Mouse (Mus musculus) adrenal gland, postnatal 10 days (tissue): Measurements from ENCODE around the gene Grxcr1. TPM values are rescaled to one million over a fixed set of nuclear protein-coding genes. Genes with fewer than 3 reads are reported as not detected.

Source experiments
- DNase-seq: peaks from one replicate; pipeline ENCODE4 v3.0.0; 2021; ENCODE audit warnings: mixed read lengths
- long read RNA-seq, 2 experiments: library from polyadenylated mRNA; stranded (forward); transcript quantifications; one replicate each; pipeline ENCODE4 v2.0.0; 2021
- total RNA-seq, 2 experiments: library from RNA; stranded (reverse); gene quantifications; 2 replicates each; pipeline ENCODE4 v1.2.3; 2021

Grxcr1 gene
- not detected for total RNA-seq
- long read RNA-seq, experiment 1: 0 reads
- long read RNA-seq, experiment 2: 0 reads

GRCm38 (mm10) chr5:68031744-68032143 is at the start of gene Grxcr1:
Gene Grxcr1, plus strand, starts transcription at chr5:68031835.
- DNase-seq: no peak

DNA sequence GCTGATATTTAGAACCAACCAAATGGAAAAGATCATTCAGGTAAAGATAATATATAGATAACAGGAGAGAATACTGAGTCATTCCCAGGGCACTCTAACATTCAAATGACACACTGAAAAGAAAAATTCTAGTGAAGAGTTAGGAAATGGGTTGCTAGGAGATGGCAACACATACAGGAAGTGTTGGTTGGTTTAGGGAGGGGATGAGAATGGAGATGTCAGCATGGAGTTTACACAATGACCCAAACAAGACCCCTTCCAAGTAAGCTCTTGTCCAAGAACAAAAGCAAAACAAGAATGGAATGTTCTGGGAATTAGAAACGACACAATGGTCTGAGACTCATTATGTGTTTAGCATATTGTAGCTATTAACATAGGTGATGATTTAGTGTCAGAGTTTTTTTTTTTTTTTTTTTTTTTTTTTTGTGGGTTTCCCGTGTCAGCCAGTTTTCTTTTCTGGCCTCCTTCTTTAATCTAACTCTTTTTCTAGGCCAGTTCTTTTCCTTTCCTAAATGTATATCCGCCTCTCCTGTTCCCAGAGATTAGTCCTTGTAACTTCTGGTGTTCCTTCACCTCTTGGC is 49.6 kb upstream of the Grxcr1 start:
- no peak for DNase-seq

DNA sequence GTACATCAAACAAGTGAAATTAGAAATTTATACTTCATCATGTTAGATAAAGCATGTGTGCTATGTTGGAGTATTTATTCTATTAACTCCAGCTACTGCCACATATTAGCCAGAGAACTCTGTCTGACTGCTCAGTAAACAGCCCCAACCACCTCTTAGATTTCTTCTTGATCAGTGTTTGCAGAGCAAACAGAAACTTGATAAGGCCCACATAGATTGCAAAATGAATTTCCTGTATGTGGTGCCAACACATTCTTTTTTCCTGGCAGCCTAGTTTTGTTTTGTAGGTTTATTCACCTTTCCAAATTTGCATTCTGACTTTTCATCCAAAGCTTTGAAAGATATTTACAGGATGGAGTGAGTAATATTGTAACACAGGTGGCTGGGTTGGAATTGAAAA is 41.2 kb upstream of the Grxcr1 start:
- DNase-seq: no peak

DNA sequence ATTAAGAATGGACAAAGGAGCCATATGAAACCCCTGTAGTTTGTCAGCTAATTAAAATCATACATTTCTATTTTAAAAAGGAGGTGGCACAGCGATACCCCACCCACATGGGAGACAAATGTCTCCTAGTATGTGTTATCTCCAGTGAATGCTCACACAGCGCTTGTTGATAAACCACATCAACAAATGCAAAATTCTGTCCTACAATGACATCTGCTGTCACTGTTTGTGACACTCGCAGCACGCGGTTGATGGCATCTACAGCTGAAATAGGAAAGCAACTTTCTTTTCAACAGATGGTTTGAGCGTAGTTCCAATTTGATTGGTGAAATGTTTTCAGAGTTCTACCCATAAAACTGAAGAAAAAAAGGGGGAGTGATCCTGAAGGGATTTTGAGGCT is 29.0 kb upstream of the Grxcr1 start:
- no peak for DNase-seq

DNA sequence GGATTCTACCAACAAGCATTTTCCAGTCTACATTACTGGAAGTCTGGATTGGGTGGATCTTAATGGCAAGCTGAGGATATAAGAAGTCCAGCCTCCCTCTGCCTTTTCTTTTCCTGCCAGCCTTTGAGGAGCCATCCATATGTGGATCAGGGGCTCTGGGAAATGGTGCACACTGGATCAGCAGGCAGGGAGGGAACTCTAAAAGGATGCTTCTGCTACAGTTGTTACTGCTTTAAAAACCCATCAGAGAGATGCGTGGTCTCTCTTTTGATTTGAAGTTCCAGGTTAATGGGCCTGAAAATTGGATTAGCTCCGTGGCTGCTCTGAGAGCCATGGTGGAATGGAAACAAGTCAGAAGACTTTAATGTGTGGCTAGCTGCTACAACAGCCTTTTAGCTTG is 27.7 kb upstream of the Grxcr1 start:
- no peak for DNase-seq

DNA sequence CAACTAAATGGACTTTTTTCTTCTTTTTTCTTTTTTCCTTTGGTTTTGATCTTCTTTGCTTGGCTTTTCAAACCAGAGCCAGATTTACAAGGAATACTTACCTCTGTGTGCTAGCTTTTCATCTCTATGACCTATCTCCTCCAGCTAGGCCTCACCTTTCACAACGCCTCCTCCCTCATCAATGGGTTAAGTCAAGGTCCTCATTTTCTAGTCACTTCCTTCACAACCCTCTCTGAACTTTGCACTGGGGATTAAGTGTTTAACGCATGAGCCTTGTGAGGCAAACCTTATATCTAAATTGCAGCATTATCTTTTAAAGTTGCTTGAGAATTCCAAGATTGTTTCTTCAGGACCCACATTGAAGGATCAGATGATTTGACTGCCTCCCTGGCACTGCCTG is 27.2 kb upstream of the Grxcr1 start:
- DNase-seq: no peak

GRCm38 (mm10) chr5:68007074-68007473 is 24.6 kb upstream of the Grxcr1 start:
- no peak for DNase-seq

DNA sequence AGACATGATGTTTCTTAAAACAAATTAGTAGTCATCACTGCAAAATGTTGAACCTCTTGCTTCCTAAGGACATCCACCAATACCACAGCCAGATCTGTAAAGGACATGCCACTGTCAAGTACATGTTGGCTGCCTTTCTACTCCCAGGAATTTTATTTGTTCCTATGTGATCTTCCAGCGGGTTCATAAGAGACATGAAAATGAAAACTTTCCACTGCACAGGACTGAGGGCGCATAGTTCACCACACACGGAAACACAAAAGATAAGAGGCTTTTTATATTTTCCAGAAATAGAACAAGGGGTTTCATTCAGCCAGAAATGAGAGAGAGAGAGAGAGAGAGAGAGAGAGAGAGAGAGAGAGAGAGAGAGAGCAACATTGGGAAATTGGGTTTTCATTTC is 20.1 kb upstream of the Grxcr1 start:
- no peak for DNase-seq

GRCm38 (mm10) chr5:68012618-68013017 is 19.0 kb upstream of the Grxcr1 start:
- peak; percentile 91 for DNase-seq

DNA sequence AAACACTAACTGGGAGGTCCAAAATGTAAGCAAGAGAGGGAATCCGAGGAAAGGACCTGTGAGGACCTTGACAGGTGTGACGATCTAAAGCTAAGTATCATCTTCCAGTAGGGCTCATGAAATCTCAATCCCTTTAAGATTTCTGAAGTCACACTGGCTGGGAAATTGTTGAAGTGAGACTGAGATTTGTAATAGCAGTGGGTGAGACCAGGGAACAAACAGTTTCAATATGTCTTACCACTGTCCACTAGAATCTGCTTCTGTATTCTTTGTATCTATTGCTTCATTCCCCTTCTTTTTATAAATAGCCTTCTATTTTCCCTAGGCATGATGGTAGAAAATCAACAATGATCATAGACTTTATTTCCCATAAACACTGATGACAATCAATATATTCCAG is 10.8 kb upstream of the Grxcr1 start:
- no peak for DNase-seq

DNA sequence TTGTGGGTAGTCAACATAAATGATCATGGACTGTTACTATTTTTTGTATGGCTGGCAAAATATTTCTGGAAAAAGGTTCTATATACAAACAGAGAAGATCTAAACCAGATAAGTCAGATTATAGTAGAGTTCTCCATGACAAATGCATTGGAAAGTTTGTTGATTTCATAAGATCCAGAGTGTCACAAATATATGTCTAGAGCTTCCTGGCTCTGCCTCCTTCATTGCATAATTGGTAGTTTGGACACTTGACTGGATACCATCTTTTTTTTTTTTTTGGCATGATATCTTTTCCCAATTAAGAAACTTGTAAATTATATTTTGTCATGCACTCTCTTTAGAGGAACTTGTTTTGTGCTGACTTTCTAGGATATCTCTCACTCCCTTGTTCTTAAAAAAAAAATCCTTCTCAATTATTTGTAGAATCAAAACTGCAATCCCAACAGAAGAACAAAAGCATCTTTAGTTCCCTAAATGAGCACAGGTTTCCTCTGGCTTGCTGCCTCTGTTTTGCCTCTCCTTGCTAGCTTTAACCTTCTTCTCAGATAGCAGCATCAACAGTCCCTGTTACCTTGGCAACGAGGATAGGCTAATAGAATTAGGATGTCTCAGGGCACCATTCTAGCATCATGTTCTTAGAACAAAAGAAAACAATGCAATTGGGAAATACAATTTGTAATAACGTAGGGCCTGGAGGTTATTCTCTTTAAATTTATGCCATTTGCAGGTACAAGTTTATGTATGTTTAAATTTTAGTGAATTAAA is 4.8 kb upstream of the Grxcr1 start:
- no peak for DNase-seq

- DNase-seq: no peak
Measured at GRCm38 (mm10) chr5:68027474-68027873, 4.2 kb upstream of the Grxcr1 start.

- DNase-seq: no peak
Measured at GRCm38 (mm10) chr5:68033345-68033744, 1.7 kb downstream of the Grxcr1 start.

DNA sequence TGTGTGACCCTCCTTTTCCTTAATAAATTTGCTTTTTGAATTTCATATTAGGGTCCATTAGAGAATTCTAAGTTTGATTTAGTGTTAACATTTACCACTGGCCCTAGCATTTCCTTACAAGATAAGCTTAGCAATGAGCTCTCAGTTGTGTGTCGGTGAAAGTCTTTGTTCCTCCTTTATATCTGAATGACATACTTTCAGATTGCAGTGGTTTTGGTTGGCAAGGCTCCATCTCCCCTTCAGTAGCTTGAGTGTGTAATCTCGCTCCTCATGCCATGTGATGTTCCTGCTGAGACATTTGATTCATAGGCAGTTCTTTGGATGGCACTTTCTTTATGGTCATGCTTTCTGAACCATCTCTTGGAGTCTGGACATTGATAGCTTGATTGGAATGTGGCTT is 7.4 kb downstream of the Grxcr1 start:
- DNase-seq: no peak

DNA sequence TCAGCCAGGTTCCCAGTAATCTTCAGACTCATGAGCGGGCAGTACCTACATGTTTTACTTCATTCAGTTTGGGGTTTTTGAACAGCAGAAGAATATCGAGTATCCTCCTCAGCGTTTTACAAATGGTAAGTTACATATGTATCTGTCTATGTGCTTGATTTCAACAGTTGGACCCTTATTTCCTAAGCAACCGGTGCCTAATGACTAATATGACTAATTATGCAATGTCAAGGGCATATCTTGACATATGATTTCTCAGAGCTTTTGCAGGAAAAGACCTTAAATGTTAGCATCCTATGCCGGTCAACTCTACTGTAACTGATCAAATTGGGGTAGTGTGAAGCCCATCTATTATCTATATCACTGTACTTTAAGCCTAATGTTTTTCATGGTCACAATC is 11.7 kb downstream of the Grxcr1 start:
- DNase-seq: no peak

DNA sequence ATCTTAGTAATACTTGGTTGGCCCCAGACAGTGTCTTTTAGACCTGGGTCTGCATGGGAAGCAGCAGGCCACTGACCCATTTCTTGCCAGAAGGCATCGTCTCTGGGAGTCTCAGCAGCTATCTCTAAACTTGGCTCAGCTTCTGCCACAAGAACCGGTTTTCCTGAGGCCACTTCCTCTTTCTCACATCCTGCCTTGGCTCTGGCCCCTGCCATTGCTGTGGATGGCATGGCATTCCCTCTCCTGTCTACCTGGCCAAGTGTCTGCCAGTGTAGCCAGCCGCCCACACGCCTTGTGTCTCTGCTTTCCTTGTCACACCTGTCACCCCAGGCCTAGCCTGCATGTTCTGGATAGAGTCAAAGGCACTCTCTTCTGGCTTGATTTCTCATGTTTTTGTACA is 17.1 kb downstream of the Grxcr1 start:
- peak; percentile 2 for DNase-seq

GRCm38 (mm10) chr5:68049536-68049935 is 17.9 kb downstream of the Grxcr1 start:
- DNase-seq: no peak

- no peak for DNase-seq
Measured at GRCm38 (mm10) chr5:68051101-68051500, 19.5 kb downstream of the Grxcr1 start.

DNA sequence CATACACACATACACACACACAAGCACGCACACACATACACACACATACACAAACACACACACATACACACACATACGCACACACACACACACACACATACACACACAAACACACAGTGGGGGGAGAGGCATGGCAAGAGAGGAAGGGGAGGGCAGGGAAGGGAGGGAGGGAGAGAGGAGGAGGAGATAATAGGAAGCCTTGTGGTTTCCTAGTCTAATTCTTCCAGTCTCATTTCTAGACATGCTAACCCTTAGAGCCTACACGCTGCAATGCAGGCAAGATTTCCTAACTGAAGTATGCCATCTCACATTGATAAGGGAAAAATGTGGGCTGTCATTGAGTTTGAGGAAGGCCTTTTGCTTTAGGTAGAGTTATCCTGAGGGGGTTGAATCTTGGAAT is 25.9 kb downstream of the Grxcr1 start:
- DNase-seq: no peak

GRCm38 (mm10) chr5:68068694-68069093 is 37.1 kb downstream of the Grxcr1 start:
- DNase-seq: no peak

DNA sequence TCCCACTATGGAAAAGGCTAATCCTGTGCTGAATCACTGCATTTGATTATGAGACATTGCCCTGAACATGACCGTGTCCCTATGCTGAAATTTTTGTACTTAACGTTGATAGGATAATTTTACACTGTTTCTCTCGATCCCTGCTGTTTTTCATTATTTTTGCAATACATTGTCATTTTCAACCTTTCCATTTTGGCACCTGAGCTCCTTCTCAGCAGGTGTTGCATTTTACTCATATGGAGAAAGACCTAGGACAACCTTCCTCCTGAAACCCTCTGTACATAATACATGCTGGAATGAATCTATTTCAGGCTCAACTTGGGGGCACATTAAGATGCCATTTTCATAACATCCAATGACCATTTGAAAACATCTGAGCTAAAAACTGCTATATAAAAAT is 38.7 kb downstream of the Grxcr1 start:
- DNase-seq: no peak

DNA sequence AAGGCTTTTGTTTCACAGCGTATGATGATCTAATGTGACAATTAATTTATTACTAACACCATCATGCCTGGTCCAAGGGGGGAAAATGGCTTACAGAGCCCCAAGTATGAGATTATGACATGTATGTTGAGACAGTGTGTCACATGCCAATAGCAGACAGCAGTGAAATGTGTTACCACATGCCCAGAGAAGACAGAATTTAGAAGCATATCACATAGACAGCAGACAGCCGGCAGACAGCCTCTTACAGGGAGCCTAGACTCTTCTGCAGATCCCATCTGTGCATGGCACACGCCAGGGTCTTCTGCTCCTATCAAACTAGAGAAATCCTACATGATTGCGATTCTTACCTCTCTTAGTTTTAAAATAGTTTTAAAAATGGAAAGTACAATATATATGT is 40.2 kb downstream of the Grxcr1 start:
- no peak for DNase-seq

GRCm38 (mm10) chr5:68086535-68087098 is 55.0 kb downstream of the Grxcr1 start:
- no peak for DNase-seq

- DNase-seq: no peak
Measured at GRCm38 (mm10) chr5:68087174-68087573, 55.5 kb downstream of the Grxcr1 start.
